Mouse (Mus musculus) lung, embryonic 14.5 days (tissue): ENCODE results near the gene Mrgprb5. TPM values are rescaled to one million over a fixed set of nuclear protein-coding genes. Genes with fewer than 3 reads are reported as not detected.
"Not testable (repeated sequence)": the region's sequence is repeated elsewhere in the genome, so short reads cannot be mapped to it uniquely, and the experiment has no call there.

Experiments used
- ATAC-seq: fragments of 200-750 bp; cut with Nextera tagmentation; 2 replicates; pipeline ENCODE4 v1.8.0; 2017; ENCODE audit warnings: mild to moderate bottlenecking, moderate TSS enrichment, moderate library complexity; ENCODE audit not compliant: insufficient read depth
- DNase-seq: peaks from one replicate; pipeline ENCODE4 v3.0.0-alpha.2; 2015
- H3K27ac ChIP-seq: fragments of 300-500 bp; sonication (generic); 2 replicates; pipeline ENCODE4 v1.5.1; 2014; ENCODE audit warnings: low read depth, mild to moderate bottlenecking, moderate library complexity
- H3K27me3 ChIP-seq: fragments of 300-500 bp; sonication (generic); 2 replicates; pipeline ENCODE4 v1.6.1; 2014; ENCODE audit warnings: low read length, control low read depth; ENCODE audit not compliant: insufficient read depth
- H3K36me3 ChIP-seq: fragments of 300-500 bp; sonication (generic); 2 replicates; pipeline ENCODE4 v1.6.1; 2014; ENCODE audit warnings: control low read depth; ENCODE audit not compliant: insufficient read depth
- H3K4me1 ChIP-seq: fragments of 300-500 bp; sonication (generic); 2 replicates; pipeline ENCODE4 v1.6.1; 2014; ENCODE audit warnings: antibody characterized with exemption, control low read depth; ENCODE audit not compliant: insufficient read depth
- H3K4me2 ChIP-seq: fragments of 300-500 bp; sonication (generic); 2 replicates; pipeline ENCODE4 v1.6.1; 2014; ENCODE audit warnings: mild to moderate bottlenecking
- H3K4me3 ChIP-seq: fragments of 300-500 bp; sonication (generic); 2 replicates; pipeline ENCODE4 v1.5.1; 2014; ENCODE audit warnings: low read depth, low read length
- H3K9ac ChIP-seq: fragments of 300-500 bp; sonication (generic); 2 replicates; pipeline ENCODE4 v1.6.1; 2014
- H3K9me3 ChIP-seq: fragments of 300-500 bp; sonication (generic); 2 replicates; pipeline ENCODE4 v1.6.1; 2016; ENCODE audit warnings: low read depth, low read length, control low read depth
- CTCF ChIP-seq: IDR thresholded peaks from 2 replicates; pipeline ENCODE4 v1.5.1; 2016; ENCODE audit warnings: antibody characterized with exemption, low read depth
- WGBS: fragments of 180-500 bp; shearing (Covaris S2); extraction: QIAGEN DNeasy Blood & Tissue Kit; methylation state at CpG from one replicate; pipeline ENCODE4 v1.1.7; 2014; 5-methylcytosine and 5-hydroxymethylcytosine counted together
- polyA plus RNA-seq: library from polyadenylated mRNA; unstranded; fragments of >200 nt; fragmentation: Nextera tagmentation; extraction: Ambion mirVana; gene quantifications from 2 replicates; pipeline ENCODE4 v1.2.1, GENCODE M21; 2014

Mrgprb5 gene
- polyA plus RNA-seq: not detected in 2 replicates

DNA sequence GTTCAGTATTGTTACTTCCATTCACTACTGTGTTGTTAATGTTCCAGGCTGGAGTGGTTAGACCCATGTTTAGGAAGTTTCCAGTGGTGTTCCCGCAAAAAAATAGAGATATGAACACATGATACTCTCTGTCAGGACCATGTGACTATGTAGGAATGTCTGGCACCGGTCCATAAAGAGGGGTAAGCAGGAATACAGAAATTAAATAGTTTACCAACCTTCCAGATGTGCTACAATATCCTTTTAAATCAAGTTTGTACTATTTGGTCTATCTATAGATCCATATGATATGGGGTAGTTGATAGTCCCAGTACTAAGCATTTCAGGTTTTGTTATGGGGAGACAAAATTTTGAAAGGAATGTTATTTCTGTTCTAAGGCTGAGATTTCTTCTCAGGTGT, at the start of gene Mrgprb5:
Gene Mrgprb5 (minus strand): TSS at position 101 of the 400 bp plus-strand sequence.
- ATAC-seq (no peak), DNase-seq (no peak)
- Histone ChIP-seq H3K27me3 (no peaks in the 10 kb centered on the region), H3K4me3 (no peak within 1 kb of the TSS), H3K27ac (no peak within 1 kb of the TSS), H3K9me3 (no peaks in the 10 kb centered on the region), H3K4me2 (no peak within 1 kb of the TSS), H3K4me1 (no peaks in the 10 kb centered on the region), H3K36me3 (no peaks in the 10 kb centered on the region), H3K9ac (no peak within 1 kb of the TSS)
- no peak for TF ChIP-seq CTCF
- WGBS: 70% methylated on average over 2 of the region's 2 CpGs

DNA sequence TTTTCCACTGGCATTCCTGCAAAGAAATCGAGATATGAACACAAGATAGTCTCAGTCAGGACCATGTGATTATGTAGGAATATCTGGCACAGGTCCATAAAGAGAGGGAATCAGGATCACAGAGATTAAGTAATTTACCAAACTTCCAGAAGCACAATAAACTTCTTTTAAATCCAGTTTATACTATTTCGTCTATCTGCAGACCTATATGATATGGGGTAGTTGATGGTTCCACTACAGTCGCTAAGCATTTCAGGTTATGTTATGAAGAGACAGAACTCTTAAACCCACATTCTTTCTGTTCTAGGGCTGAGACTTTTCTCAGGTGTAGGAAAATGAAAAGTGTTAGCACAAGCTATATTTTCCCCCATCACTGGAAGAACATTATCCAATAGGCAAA, 30.4 kb upstream of the Mrgprb5 start, which contains the start of gene Mrgprb4:
Gene Mrgprb4 (minus strand): TSS at position 101 of the 400 bp plus-strand sequence.
- Histone ChIP-seq H3K4me2 (no peak within 1 kb of the TSS), H3K9me3 (no peaks in the 10 kb centered on the region), H3K27ac (no peak within 1 kb of the TSS), H3K27me3 (no peaks in the 10 kb centered on the region), H3K4me1 (no peaks in the 10 kb centered on the region), H3K4me3 (no peak within 1 kb of the TSS), H3K9ac (no peak within 1 kb of the TSS), H3K36me3 (no peaks in the 10 kb centered on the region)
- 79% methylated on average over 3 of the region's 3 CpGs for WGBS
- no peak for TF ChIP-seq CTCF
- ATAC-seq (no peak), DNase-seq (no peak)

DNA sequence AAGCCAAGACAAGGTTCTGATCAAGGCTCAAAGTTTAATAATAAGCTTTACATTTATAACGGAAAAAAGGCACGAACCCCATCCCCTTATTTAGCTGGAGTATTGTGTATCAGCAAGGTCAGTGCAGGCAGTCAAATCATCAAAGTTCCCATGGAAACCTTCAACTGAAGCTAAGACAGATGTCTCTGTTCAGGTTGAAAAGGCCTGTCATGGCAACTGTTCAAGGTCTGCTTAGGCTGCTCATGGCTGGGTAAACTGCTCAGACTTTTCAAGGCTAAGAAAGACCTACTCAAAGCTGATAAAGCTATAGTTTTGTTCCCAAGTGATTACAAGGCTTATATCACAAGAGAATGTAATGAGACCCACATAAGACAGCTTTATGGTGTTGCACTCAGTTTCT, 1.3 kb downstream of the Mrgprb5 start:
- Histone ChIP-seq H3K27ac (no peak overlapping the region), H3K4me2 (no peak overlapping the region), H3K27me3 (no peaks in the 10 kb centered on the region), H3K9ac (no peak overlapping the region), H3K4me1 (no peaks in the 10 kb centered on the region), H3K36me3 (no peaks in the 10 kb centered on the region), H3K9me3 (no peaks in the 10 kb centered on the region), H3K4me3 (no peak overlapping the region)
- no peak for TF ChIP-seq CTCF
- ATAC-seq (no peak), DNase-seq (no peak)
- WGBS: 69% methylated on average over 2 of the region's 2 CpGs

DNA sequence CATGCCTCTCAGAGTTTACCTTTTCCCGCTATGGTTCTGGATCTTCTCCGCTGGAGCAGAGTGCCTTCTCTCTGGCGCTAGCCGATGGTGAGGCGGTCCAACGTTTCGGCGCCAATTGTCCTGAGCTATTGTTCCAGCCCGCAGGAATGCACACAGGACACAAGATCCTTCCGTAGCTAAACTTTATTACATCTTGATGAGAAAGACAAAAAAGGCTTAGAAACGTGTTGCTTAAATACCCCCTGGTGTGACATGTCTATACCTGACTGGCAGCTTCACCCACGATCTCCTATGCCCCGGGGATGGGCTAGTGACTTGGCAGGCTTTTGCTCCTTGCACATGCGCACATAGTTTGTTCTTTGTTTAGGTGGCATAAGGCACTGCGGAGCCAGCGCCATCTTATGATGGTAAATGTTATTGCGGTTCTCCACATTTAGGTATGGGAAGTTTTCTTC, 30.5 kb downstream of the Mrgprb5 start:
- no peaks in the 10 kb centered on the region for H3K27me3 ChIP-seq
- peak overlapping the region; percentile 83 for H3K27ac ChIP-seq
- no peaks in the 10 kb centered on the region for H3K36me3 ChIP-seq
- peak; percentile 70 for TF ChIP-seq CTCF
- H3K4me3 ChIP-seq: peak overlapping the region; percentile 61
- H3K4me1 ChIP-seq: no peaks in the 10 kb centered on the region
- WGBS: 1% methylated on average over 17 of the region's 17 CpGs
- peak overlapping the region; percentile 77 for H3K9ac ChIP-seq
- H3K4me2 ChIP-seq: peak overlapping the region; percentile 84
- no peaks in the 10 kb centered on the region for H3K9me3 ChIP-seq
- ATAC-seq (peak; percentile 73), DNase-seq (peak; percentile 92)

DNA sequence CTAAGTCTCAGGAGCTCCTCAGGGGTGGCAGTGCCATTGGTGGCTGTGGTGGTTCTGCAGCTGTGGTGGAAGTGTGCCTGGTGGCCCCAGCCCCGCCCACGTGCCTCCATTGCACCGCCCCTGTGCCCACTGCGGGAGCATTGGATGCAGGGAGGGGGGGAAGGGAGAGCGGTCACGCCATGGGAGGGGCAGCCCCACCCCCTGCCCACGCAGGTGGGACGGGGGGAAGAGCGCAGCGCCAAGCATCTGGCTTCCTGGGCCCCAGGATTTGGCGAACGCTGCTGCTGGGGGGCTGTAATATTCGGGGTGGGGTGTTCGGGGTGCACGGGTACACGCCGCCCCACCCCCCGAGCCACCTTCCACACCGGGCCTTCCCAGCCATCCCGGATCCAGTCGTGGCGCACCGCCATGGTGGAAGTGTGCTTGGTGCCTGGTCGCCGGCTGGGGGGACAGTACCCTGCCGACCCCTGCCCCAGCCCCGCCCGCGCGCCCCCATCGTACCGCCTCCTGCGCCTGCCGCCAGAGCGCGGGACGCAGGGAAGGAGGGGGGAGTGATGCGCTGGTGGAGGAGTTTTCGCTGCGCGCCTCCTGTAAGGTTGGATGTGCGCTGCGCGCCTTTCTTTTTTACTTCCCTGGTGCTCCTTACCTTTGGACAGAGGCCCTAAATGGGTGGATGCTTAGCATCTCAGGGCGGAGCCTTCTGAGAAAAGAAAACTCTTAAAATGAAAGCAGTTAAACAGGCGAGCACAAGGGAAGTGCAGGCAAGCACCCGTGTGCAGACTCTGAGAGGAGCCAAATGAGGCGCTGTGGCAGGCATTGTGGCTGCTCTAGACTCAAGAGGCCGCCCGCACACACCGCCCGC, 31.4 kb downstream of the Mrgprb5 start:
- H3K9ac ChIP-seq: peak overlapping the region; percentile 77
- peak overlapping the region; percentile 61 for H3K4me3 ChIP-seq
- H3K36me3 ChIP-seq: no peaks in the 10 kb centered on the region
- ATAC-seq (peak; percentile 94), DNase-seq (peak; percentile 82)
- H3K4me2 ChIP-seq: peak overlapping the region; percentile 84
- TF ChIP-seq CTCF: peak; percentile 40; the same call in 1 of the 2 replicates
- WGBS: 3% methylated on average over 42 of the region's 52 CpGs
- peak overlapping the region; percentile 83 for H3K27ac ChIP-seq
- H3K27me3 ChIP-seq: no peaks in the 10 kb centered on the region
- no peaks in the 10 kb centered on the region for H3K4me1 ChIP-seq
- H3K9me3 ChIP-seq: no peaks in the 10 kb centered on the region

- no peaks in the 10 kb centered on the region for H3K36me3 ChIP-seq
- no peak overlapping the region for H3K4me2 ChIP-seq
- no peak overlapping the region for H3K9ac ChIP-seq
- ATAC-seq: 0 out of 2 replicates have a peak, but pooled peaks have one; percentile 15
- WGBS: 54% methylated on average over 4 of the region's 4 CpGs
- no peak overlapping the region for H3K27ac ChIP-seq
- H3K4me1 ChIP-seq: no peaks in the 10 kb centered on the region
- no peaks in the 10 kb centered on the region for H3K27me3 ChIP-seq
- no peak for DNase-seq
- no peak overlapping the region for H3K4me3 ChIP-seq
- TF ChIP-seq CTCF: no peak
- H3K9me3 ChIP-seq: no peaks in the 10 kb centered on the region
Measured at GRCm38 (mm10) chr7:48132674-48133073, 36.1 kb downstream of the Mrgprb5 start.

GRCm38 (mm10) chr7:48132247-48132646, 36.6 kb downstream of the Mrgprb5 start:
- DNase-seq (peak; percentile 8), ATAC-seq (peak; percentile 87)
- Histone ChIP-seq H3K4me3 (peak overlapping the region; percentile 34), H3K4me2 (peak overlapping the region; percentile 51; the same call in 1 of the 2 replicates)
- not testable (repeated sequence) for H3K9me3 ChIP-seq, H3K4me1 ChIP-seq, H3K27ac ChIP-seq, H3K27me3 ChIP-seq, H3K9ac ChIP-seq, H3K36me3 ChIP-seq
- 1% methylated on average over 4 of the region's 7 CpGs for WGBS
- TF ChIP-seq CTCF: peak; percentile 50

DNA sequence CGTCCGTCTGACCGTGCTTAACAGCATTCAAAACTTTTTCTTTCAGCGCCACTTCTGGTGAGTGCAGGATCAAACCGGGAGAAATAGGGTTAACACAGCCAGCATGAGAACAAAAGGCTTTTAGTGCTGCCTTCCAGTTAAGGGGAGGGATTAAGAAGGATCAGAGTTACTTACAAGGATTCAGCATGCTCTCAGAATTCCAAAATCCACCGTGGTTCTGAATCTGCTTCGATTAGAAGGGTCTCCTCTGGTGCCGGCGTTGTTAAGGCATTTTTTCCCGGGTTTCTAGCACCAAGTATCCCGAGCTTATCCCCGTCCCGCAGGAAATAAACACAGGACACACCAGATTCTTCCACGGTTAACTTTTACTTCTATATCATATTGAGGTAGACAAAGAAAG, 37.0 kb downstream of the Mrgprb5 start:
- peak; percentile 68 for DNase-seq
- 0% methylated on average over 10 of the region's 14 CpGs for WGBS
- H3K9ac ChIP-seq: peak overlapping the region; percentile 56

More for the DNA sequence above, 37.0 kb downstream of the Mrgprb5 start:
- H3K27me3 ChIP-seq, ATAC-seq, H3K4me1 ChIP-seq, H3K36me3 ChIP-seq, H3K9me3 ChIP-seq: not testable (repeated sequence)
- Histone ChIP-seq H3K4me2 (peak overlapping the region; percentile 51), H3K4me3 (peak overlapping the region; percentile 34), H3K27ac (peak overlapping the region; percentile 92)
